Mouse (Mus musculus) neural tube, embryonic 15.5 days (tissue): Measurements from ENCODE around the gene 6030452D12Rik. TPM values are rescaled to one million over a fixed set of nuclear protein-coding genes. Genes with fewer than 3 reads are reported as not detected.

ENCODE experiments used
- ATAC-seq: fragments of 200-750 bp; cut with Nextera tagmentation; 2 replicates; pipeline ENCODE4 v1.8.0; 2017; ENCODE audit warnings: mild to moderate bottlenecking, moderate TSS enrichment, moderate library complexity; ENCODE audit not compliant: low FRiP score
- H3K27ac ChIP-seq: fragments of 300-500 bp; sonication (generic); replicated peaks from 2 replicates; pipeline ENCODE4 v1.5.1; 2015; ENCODE audit warnings: mild to moderate bottlenecking, inconsistent platforms
- H3K27me3 ChIP-seq: fragments of 300-500 bp; sonication (generic); replicated peaks from 2 replicates; pipeline ENCODE4 v1.6.1; 2015; ENCODE audit warnings: inconsistent platforms
- H3K36me3 ChIP-seq: fragments of 300-500 bp; sonication (generic); 2 replicates; pipeline ENCODE4 v1.6.1; 2015; ENCODE audit warnings: inconsistent platforms
- H3K4me1 ChIP-seq: fragments of 300-500 bp; sonication (generic); 2 replicates; pipeline ENCODE4 v1.6.1; 2015; ENCODE audit warnings: inconsistent platforms
- H3K4me2 ChIP-seq: fragments of 300-500 bp; sonication (generic); 2 replicates; pipeline ENCODE4 v1.6.1; 2015; ENCODE audit warnings: inconsistent platforms, mild to moderate bottlenecking, moderate library complexity
- H3K4me3 ChIP-seq: fragments of 300-500 bp; sonication (generic); replicated peaks from 2 replicates; pipeline ENCODE4 v1.5.1; 2015; ENCODE audit warnings: mild to moderate bottlenecking, inconsistent platforms
- H3K9ac ChIP-seq: fragments of 300-500 bp; sonication (generic); replicated peaks from 2 replicates; pipeline ENCODE4 v1.6.1; 2015; ENCODE audit warnings: mild to moderate bottlenecking, inconsistent platforms
- H3K9me3 ChIP-seq: fragments of 300-500 bp; sonication (generic); replicated peaks from 2 replicates; pipeline ENCODE4 v1.6.1; 2016; ENCODE audit warnings: inconsistent platforms
- WGBS: fragments of 180-500 bp; shearing (Covaris S2); methylation state at CpG from one replicate; pipeline ENCODE4 v1.1.7; 2015; ENCODE audit warnings: mixed read lengths; 5-methylcytosine and 5-hydroxymethylcytosine counted together
- polyA plus RNA-seq: library from polyadenylated mRNA; unstranded; fragments of >200 nt; fragmentation: Nextera tagmentation; extraction: Ambion mirVana; gene quantifications from 2 replicates; pipeline ENCODE4 v1.2.1, GENCODE M21; 2015

Gene 6030452D12Rik
- polyA plus RNA-seq, 1 experiment from 2014 or later, result not detected

DNA sequence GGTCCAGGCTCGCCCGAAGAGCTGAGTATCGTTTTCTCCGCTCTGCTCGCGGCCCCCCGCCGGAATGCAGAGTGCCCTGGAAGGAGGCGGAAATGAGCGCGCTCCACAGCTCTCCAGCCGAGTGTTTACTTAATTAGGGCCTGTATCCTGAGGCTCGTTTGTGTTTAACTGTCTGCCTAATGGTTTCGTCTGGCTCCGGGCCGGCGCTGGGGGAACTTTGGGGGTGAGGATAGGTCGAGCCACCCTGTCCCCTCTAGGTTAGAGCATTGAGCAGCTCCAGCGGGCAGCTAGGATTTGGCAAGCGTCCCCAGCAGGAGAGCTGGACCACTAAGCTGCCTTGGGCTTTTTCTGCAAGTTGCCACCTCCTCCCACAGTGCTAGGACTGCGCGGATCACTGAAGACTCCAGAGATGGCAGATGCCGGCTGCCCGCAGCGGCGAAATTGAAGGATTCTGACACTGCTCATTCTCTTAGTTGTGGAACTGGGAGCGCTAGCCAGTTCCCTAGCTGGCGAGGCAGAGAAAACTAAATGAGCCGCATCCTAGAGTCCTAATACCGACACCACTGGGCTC, 7.5 kb downstream of the 6030452D12Rik start:
- under 1% methylated on average over 30 of the region's 30 CpGs for WGBS
- ATAC-seq, result peak; percentile 77

DNA sequence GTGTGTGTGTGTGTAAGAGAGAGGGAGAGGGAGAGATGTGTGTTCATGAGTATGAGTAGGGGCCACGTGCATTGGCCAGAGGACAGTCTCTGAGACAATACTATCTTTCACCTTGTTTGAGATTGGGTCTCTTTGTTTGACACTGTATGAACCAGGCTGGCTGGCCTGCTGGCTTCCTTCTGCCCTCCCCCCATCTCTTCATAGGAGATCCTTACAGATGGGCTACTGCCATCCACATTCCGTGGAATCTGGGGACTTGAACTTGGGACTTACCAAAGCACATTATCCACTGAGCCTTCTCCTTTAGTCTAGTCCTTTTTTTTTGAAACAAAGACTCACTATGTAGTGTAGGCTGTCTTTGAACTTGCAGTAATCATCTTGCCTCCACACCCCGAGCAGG, 8.1 kb downstream of the 6030452D12Rik start:
- Histone ChIP-seq H3K4me2 (peak overlapping the region; percentile 68), H3K36me3 (no peaks in the 10 kb centered on the region), H3K9me3 (no peaks in the 10 kb centered on the region), H3K27me3 (peaks cover 36% of the 10 kb centered on the region), H3K9ac (no peak overlapping the region), H3K4me3 (no peak overlapping the region), H3K27ac (peak overlapping the region; percentile 64), H3K4me1 (peaks cover 57% of the 10 kb centered on the region)
- WGBS, result 24% methylated on average over 3 of the region's 3 CpGs
- ATAC-seq, result peak; percentile 22; the same call in 1 of the 2 replicates

More for the DNA sequence above, 7.5 kb downstream of the 6030452D12Rik start:
- Histone ChIP-seq H3K9ac (peak overlapping the region; percentile 34; the same call in 1 of the 2 replicates), H3K36me3 (no peaks in the 10 kb centered on the region), H3K4me1 (peaks cover 57% of the 10 kb centered on the region), H3K9me3 (no peaks in the 10 kb centered on the region), H3K4me2 (peak overlapping the region; percentile 68), H3K27ac (peak overlapping the region; percentile 64), H3K4me3 (peak overlapping the region; percentile 29), H3K27me3 (peaks cover 33% of the 10 kb centered on the region)

DNA sequence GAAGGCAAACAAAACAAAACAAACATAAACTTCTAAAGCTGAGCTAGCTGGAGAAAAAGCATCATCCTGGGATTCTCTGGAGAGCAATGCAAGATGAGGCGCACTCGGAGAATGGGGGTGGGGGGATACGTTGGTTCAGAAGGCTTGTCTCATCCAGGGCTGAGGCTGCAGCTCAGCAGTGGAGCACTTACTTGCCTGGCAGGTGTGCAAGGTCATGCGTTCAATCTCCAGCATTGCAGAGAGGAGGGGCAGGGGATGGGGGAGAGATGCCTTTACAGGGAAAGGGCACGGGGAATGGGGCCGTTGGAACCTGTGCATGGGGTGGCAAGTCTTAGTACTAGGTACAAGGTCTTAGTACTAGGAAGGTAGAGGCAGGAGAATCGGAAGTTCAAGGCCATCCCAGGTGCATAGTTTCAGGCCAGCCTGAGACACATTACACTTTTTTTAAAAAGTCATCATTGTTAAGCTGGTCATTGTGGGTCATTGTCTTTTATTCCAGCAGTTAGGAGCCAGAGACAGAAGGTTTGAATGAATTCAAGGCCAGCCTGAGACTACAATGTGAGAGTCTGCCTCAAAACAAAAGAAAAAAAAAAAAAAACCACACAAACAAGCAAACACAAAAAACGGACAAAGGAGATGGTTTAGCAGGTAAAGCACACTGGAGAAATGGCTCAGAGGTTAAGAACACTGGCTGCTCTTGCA, 8.9 kb downstream of the 6030452D12Rik start:
- WGBS, result 38% methylated on average over 8 of the region's 8 CpGs
- peaks cover 42% of the 10 kb centered on the region for H3K27me3 ChIP-seq

DNA sequence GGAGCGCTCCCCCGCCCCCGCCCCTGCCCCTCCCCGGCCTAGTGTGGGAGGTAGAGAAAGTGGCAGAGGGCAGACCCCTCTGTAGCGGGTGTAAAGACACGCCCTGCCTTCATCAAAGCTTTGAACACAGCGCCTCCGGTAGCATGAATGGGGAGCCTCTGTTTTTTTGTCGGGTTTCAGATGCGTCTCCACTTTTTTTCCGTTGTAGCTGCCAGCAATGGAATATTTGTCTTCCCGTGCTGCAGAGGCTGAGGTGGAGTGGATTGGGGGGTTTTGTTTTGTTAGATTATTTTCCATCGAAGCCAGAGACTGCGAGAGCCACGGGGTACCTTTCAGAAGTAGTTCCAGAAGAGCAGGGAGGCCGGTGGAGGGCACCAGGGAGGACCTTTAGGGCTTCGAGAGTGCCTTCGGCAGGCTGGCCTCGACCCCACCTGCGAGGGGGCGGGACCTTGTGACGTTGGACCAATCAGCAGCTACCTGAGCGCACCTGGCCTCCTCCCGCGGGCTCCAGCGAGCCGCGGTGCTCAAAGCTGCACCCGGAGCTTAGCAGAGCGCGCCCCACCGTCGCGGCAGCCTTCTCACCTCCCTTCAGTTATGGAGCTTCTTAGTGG, 10.1 kb downstream of the 6030452D12Rik start, which contains the start of gene Cdh3:
TSS of gene Cdh3 (plus strand) at position 527 of the 611 bp plus-strand sequence.
- WGBS, result under 1% methylated on average over 34 of the region's 34 CpGs
- Histone ChIP-seq H3K27ac (peak within 1 kb of the TSS; percentile 43), H3K9ac (peak within 1 kb of the TSS; percentile 31), H3K4me1 (peaks cover 53% of the 10 kb centered on the region), H3K4me2 (peak within 1 kb of the TSS; percentile 66), H3K9me3 (no peaks in the 10 kb centered on the region), H3K36me3 (no peaks in the 10 kb centered on the region), H3K27me3 (peaks cover 42% of the 10 kb centered on the region), H3K4me3 (peak within 1 kb of the TSS; percentile 38)
- ATAC-seq, result peak; percentile 63

More for the DNA sequence above, 8.9 kb downstream of the 6030452D12Rik start:
- Histone ChIP-seq H3K9me3 (no peaks in the 10 kb centered on the region), H3K4me1 (peaks cover 57% of the 10 kb centered on the region), H3K4me3 (no peak overlapping the region), H3K36me3 (no peaks in the 10 kb centered on the region), H3K9ac (no peak overlapping the region), H3K27ac (no peak overlapping the region), H3K4me2 (no peak overlapping the region)
- no peak for ATAC-seq

DNA sequence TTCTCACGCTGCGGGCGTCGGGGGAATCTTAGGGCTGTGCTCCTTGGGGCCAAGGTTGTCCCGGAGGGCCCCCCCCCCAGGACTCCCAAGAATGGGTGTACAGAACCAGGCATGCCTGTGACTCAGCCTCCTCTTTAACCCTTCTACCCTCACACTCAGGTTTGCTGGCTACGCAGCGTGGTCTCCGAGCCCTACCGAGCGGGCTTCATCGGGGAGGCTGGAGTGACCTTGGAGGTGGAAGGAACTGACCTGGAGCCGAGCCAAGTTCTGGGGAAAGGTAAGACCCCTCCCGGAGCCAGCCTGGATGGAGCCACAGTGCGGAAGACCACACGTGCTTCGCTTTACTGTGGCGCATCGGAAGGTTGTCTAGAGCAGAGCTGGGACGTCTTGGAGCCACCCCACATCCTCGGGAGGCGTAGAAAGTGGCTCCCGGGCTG, 10.8 kb downstream of the 6030452D12Rik start:
- ATAC-seq, result no peak
- no peaks in the 10 kb centered on the region for H3K9me3 ChIP-seq
- peak overlapping the region; percentile 31 for H3K9ac ChIP-seq
- peak overlapping the region; percentile 38 for H3K4me3 ChIP-seq
- peaks cover 50% of the 10 kb centered on the region for H3K4me1 ChIP-seq
- WGBS, result under 1% methylated on average over 22 of the region's 22 CpGs
- H3K4me2 ChIP-seq, result peak overlapping the region; percentile 66
- H3K27ac ChIP-seq, result peak overlapping the region; percentile 43; the same call in 1 of the 2 replicates
- peaks cover 42% of the 10 kb centered on the region for H3K27me3 ChIP-seq
- no peaks in the 10 kb centered on the region for H3K36me3 ChIP-seq

DNA sequence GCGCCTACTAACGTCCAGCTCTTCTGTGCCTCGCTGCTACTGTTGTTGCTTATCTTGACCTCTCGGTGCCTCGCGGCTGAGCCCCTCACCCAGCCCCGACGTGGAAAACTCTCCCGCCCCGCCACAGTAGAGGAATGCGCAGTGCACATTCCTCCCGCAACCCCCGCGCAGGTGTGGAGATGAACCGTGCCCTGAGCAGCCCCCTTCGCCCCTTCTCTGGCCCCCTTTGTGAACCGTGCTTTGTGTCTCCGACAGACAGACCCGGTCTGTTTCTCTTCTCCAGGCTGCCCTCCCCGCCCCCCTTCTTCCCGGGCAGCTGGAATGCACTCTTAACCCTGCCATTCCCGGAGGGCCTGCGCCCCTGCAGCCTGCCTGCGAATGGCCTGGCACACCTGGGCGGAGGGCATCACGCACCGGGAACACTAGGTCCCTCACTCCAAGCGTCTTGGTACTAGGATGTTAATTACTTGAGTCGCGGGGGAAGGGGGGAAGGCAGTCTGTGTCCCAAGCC, 11.3 kb downstream of the 6030452D12Rik start:
- no peak for ATAC-seq
- peak overlapping the region; percentile 43 for H3K27ac ChIP-seq
- no peaks in the 10 kb centered on the region for H3K36me3 ChIP-seq
- peaks cover 39% of the 10 kb centered on the region for H3K27me3 ChIP-seq
- H3K9ac ChIP-seq, result peak overlapping the region; percentile 31; the same call in 1 of the 2 replicates
- peaks cover 54% of the 10 kb centered on the region for H3K4me1 ChIP-seq
- H3K4me2 ChIP-seq, result peak overlapping the region; percentile 66
- peak overlapping the region; percentile 38 for H3K4me3 ChIP-seq
- 1% methylated on average over 30 of the region's 30 CpGs for WGBS
- H3K9me3 ChIP-seq, result no peaks in the 10 kb centered on the region

DNA sequence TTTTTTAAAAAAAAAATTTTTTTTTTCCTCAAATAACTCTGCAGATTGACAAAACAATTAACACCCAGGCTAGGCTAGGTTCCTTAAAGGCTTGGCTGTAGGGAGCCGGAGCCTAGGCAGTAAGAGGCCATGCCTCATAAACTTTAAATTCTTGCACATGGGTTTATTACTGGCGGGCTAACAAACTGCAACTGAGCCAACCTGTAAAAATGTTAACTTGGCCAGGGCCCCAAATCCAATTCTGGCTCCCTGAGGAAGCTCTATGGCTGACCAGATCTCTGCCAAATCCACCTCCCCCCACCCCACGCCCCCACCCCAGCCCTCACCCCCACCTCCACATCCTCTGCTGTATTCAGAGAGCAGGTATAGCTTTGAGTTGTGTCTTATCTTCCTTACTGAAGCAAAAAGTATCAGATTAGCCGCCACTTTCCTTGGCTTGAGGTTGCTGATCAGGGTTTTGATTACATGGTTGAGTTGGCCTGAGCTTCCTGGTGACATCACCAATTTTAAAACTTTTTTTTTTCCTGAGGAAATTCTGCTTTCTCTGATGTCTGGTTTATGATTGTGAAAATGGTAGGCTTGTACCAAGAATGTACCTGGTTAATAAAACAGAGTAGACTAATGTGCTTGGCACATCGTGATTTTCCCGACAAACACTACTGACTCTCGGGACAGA, 12.3 kb downstream of the 6030452D12Rik start:
- Histone ChIP-seq H3K36me3 (no peaks in the 10 kb centered on the region), H3K27ac (no peak overlapping the region), H3K9ac (no peak overlapping the region), H3K4me2 (peak overlapping the region; percentile 66), H3K9me3 (no peaks in the 10 kb centered on the region), H3K4me1 (peaks cover 50% of the 10 kb centered on the region), H3K4me3 (peak overlapping the region; percentile 38), H3K27me3 (peaks cover 31% of the 10 kb centered on the region)
- no peak for ATAC-seq
- 50% methylated on average over 7 of the region's 7 CpGs for whole genome bisulfite sequencing

DNA sequence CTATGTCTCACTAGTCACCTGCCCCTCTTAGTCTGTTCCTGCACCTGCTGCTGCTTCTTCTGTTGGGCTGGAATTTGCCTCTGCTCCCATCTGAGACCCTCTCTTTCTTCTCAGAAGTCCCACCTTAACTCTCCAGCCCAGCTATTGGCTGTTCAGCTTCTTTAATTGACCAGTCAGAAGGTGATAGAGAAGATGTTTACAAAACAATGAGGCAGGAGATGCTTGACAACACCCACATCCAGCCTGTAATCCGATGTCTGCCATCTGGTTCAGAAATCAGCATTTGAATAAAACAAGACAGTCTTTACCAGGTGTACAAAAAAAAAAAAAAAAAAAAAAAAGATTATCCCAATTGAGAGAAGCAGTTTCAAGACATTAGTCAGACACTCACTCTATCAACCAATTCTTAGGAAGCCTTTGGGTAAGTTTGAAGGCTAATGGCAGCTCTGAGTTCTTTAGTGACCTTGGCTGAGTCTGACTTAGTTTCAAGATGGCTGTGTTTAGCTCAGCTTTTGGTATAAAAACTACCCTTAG, 15.7 kb downstream of the 6030452D12Rik start:
- Histone ChIP-seq H3K27ac (no peak overlapping the region), H3K27me3 (peaks cover 9% of the 10 kb centered on the region), H3K9me3 (no peaks in the 10 kb centered on the region), H3K9ac (no peak overlapping the region), H3K36me3 (no peaks in the 10 kb centered on the region), H3K4me3 (no peak overlapping the region), H3K4me1 (peaks cover 27% of the 10 kb centered on the region), H3K4me2 (no peak overlapping the region)
- no peak for ATAC-seq
- WGBS, result 4% methylated on average over 1 of the region's 1 CpGs

DNA sequence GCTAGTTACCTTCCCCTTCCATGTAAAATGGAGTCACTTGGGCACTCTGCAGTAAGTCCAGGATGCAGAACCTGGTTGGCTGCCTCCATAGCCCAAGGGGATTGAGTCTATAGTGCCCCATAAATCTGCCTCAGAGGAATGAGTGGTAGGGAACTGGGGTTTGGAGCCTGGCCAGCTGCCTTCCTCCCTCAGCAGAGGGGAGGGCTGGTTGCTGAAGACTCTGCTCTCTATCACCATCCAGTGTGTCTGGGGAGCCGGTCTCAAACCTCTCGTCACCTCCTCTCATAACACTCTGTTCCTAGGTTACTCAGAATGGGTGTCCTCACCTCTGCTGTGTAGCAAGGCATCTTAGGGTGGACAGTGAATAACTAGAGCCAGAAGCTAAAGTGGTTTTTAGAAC, 16.3 kb downstream of the 6030452D12Rik start:
- peaks cover 9% of the 10 kb centered on the region for H3K27me3 ChIP-seq
- H3K9ac ChIP-seq, result no peak overlapping the region
- no peak overlapping the region for H3K4me3 ChIP-seq
- no peaks in the 10 kb centered on the region for H3K36me3 ChIP-seq
- H3K27ac ChIP-seq, result no peak overlapping the region
- H3K4me1 ChIP-seq, result peaks cover 26% of the 10 kb centered on the region
- ATAC-seq, result no peak
- H3K4me2 ChIP-seq, result no peak overlapping the region
- WGBS, result 36% methylated on average over 2 of the region's 2 CpGs
- H3K9me3 ChIP-seq, result no peaks in the 10 kb centered on the region

DNA sequence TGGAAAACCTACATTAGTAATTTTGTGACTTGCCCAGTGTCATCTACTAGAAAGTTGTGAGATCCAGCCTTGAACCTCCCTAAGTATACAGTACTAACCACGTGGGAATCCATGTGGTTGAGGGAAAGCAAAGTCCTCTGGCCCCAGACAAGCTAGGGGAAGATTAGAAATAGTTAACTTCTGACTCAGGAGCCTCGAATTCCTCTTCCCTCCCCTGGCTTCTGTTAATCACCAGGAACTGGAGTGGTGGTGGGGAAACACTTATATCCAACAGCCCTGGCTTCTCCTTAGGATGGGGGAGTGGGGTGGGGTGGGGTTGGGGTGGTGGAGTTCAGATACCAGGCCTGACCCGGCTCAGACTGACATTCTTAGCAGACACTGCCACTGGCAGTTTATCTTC, 18.4 kb downstream of the 6030452D12Rik start:
- Histone ChIP-seq H3K27ac (no peak overlapping the region), H3K4me2 (no peak overlapping the region), H3K27me3 (peaks cover 3% of the 10 kb centered on the region; the same call in 1 of the 2 replicates), H3K4me1 (peaks cover 20% of the 10 kb centered on the region), H3K9me3 (no peaks in the 10 kb centered on the region), H3K4me3 (no peak overlapping the region), H3K9ac (no peak overlapping the region), H3K36me3 (no peaks in the 10 kb centered on the region)
- WGBS, result 57% methylated on average over 3 of the region's 3 CpGs
- ATAC-seq, result no peak

DNA sequence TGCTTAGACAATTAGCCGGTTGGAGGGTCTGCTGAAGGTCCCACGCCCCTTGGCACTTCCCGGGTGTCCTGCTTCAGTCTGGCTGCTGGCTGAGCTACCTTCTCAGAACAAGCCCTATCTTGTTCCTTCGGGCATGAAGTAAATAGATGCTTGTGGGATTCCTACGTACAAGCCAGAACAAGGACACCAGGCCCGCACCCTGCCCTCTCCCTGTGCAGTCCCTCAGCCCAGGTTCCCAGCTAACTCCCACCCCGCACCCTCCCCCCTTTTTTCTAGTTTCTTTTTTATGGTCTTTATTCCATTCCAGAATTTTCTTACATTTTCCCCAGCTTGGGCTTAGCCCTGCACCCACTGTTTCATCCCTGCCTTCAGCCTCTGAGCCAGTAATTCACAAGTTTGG, 20.3 kb downstream of the 6030452D12Rik start:
- Histone ChIP-seq H3K27me3 (no peaks in the 10 kb centered on the region), H3K36me3 (no peaks in the 10 kb centered on the region), H3K27ac (no peak overlapping the region), H3K4me3 (no peak overlapping the region), H3K4me1 (peaks cover 20% of the 10 kb centered on the region), H3K9me3 (no peaks in the 10 kb centered on the region), H3K4me2 (no peak overlapping the region), H3K9ac (no peak overlapping the region)
- WGBS, result 89% methylated on average over 7 of the region's 7 CpGs
- no peak for ATAC-seq
